Mouse (Mus musculus) hindbrain, embryonic 11.5 days (tissue): ENCODE results near the gene Gm10770. TPM values are rescaled to one million over a fixed set of nuclear protein-coding genes. Genes with fewer than 3 reads are reported as not detected.
A peak's percentile ranks its signal among the peaks of the same experiment; 100 is the strongest.
"Not testable (repeated sequence)": the region's sequence is repeated elsewhere in the genome, so short reads cannot be mapped to it uniquely, and the experiment has no call there.

Experiments
- ATAC-seq: fragments of 200-750 bp; cut with Nextera tagmentation; 2 replicates; pipeline ENCODE4 v1.8.0; 2017; ENCODE audit warnings: mild to moderate bottlenecking, moderate TSS enrichment, moderate library complexity; ENCODE audit not compliant: low FRiP score
- DNase-seq: peaks from one replicate; pipeline ENCODE4 v3.0.0-alpha.2; 2015; ENCODE audit warnings: low spot score
- H3K27ac ChIP-seq: fragments of 300-500 bp; sonication (generic); 2 replicates; pipeline ENCODE4 v1.5.1; 2014; ENCODE audit warnings: mild to moderate bottlenecking, low read depth, low read length
- H3K27me3 ChIP-seq: fragments of 300-500 bp; sonication (generic); 2 replicates; pipeline ENCODE4 v1.6.1; 2014; ENCODE audit warnings: mild to moderate bottlenecking, low read length, moderate library complexity, mixed read lengths; ENCODE audit not compliant: control insufficient read depth, insufficient read depth
- H3K36me3 ChIP-seq: fragments of 300-500 bp; sonication (generic); 2 replicates; pipeline ENCODE4 v1.6.1; 2014; ENCODE audit warnings: mild to moderate bottlenecking, low read length, moderate library complexity, mixed read lengths; ENCODE audit not compliant: control insufficient read depth, insufficient read depth
- H3K4me1 ChIP-seq: fragments of 300-500 bp; sonication (generic); replicated peaks from 2 replicates; pipeline ENCODE4 v1.6.1; 2014; ENCODE audit warnings: low read length, mixed read lengths; ENCODE audit not compliant: control insufficient read depth, insufficient read depth
- H3K4me2 ChIP-seq: fragments of 300-500 bp; sonication (generic); replicated peaks from 2 replicates; pipeline ENCODE4 v1.6.1; 2014; ENCODE audit warnings: mild to moderate bottlenecking, low read depth, low read length
- H3K4me3 ChIP-seq: fragments of 300-500 bp; sonication (generic); 2 replicates; pipeline ENCODE4 v1.5.1; 2014; ENCODE audit warnings: low read depth, low read length
- H3K9ac ChIP-seq: fragments of 300-500 bp; sonication (generic); 2 replicates; pipeline ENCODE4 v1.6.1; 2014; ENCODE audit warnings: low read depth, low read length
- H3K9me3 ChIP-seq: fragments of 300-500 bp; sonication (generic); 2 replicates; pipeline ENCODE4 v1.6.1; 2016; ENCODE audit warnings: low read length; ENCODE audit not compliant: control insufficient read depth
- WGBS: fragments of 180-500 bp; shearing (Covaris S2); extraction: QIAGEN DNeasy Blood & Tissue Kit; methylation state at CpG from one replicate; pipeline ENCODE4 v1.1.7; 2014; 5-methylcytosine and 5-hydroxymethylcytosine counted together
- polyA plus RNA-seq: library from polyadenylated mRNA; unstranded; fragments of >200 nt; fragmentation: Nextera tagmentation; extraction: Ambion mirVana; gene quantifications from 2 replicates; pipeline ENCODE4 v1.2.1, GENCODE M21; 2014

Gene Gm10770
- not detected in 2 replicates for polyA plus RNA-seq

GRCm38 (mm10) chr2:150179579-150179978 lies at the start of gene Gm10770:
Gene Gm10770 (minus strand): TSS chr2:150179679.
- whole genome bisulfite sequencing: 79% methylated on average over 4 of the region's 4 CpGs

GRCm38 (mm10) chr2:150223263-150223662 lies 43.8 kb upstream of the Gm10770 start:
- not testable (repeated sequence) for H3K27me3 ChIP-seq, H3K4me3 ChIP-seq, H3K27ac ChIP-seq, H3K9me3 ChIP-seq, ATAC-seq, H3K36me3 ChIP-seq, H3K9ac ChIP-seq, H3K4me1 ChIP-seq, H3K4me2 ChIP-seq, DNase-seq

More at GRCm38 (mm10) chr2:150179579-150179978, at the start of gene Gm10770:
- H3K4me1 ChIP-seq, H3K9ac ChIP-seq, H3K9me3 ChIP-seq, H3K36me3 ChIP-seq, DNase-seq, H3K27me3 ChIP-seq, H3K4me2 ChIP-seq, H3K27ac ChIP-seq, H3K4me3 ChIP-seq, ATAC-seq: not testable (repeated sequence)

DNA sequence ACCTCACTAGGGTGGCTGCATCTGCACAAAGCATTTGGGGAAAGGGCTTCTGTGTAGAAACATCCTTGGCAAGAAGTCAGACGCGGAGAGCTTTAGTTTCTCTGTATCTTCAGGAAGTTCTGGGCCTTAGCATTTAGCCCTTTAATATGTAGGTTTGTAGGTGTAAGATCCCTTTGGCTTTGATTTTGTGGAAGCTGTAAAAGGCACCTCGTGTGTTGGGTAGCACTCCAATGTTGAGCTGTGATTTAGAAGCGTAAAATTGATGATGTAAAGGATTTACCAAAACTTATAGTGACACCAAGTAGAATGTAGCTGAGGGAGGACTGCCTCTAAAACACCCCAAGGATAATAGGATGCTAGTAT lies 38.9 kb upstream of the Gm10770 start:
- H3K4me3 ChIP-seq: peak overlapping the region; percentile 34
- H3K36me3 ChIP-seq, DNase-seq, H3K9me3 ChIP-seq, H3K27me3 ChIP-seq, H3K27ac ChIP-seq, H3K4me1 ChIP-seq: not testable (repeated sequence)
- ATAC-seq: peak; percentile 20; the same call in 1 of the 2 replicates
- peak overlapping the region; percentile 25 for H3K4me2 ChIP-seq
- H3K9ac ChIP-seq: 0 out of 2 replicates have a peak overlapping the region, but pooled peaks have one; percentile 27
- 21% methylated on average over 3 of the region's 4 CpGs for WGBS

DNA sequence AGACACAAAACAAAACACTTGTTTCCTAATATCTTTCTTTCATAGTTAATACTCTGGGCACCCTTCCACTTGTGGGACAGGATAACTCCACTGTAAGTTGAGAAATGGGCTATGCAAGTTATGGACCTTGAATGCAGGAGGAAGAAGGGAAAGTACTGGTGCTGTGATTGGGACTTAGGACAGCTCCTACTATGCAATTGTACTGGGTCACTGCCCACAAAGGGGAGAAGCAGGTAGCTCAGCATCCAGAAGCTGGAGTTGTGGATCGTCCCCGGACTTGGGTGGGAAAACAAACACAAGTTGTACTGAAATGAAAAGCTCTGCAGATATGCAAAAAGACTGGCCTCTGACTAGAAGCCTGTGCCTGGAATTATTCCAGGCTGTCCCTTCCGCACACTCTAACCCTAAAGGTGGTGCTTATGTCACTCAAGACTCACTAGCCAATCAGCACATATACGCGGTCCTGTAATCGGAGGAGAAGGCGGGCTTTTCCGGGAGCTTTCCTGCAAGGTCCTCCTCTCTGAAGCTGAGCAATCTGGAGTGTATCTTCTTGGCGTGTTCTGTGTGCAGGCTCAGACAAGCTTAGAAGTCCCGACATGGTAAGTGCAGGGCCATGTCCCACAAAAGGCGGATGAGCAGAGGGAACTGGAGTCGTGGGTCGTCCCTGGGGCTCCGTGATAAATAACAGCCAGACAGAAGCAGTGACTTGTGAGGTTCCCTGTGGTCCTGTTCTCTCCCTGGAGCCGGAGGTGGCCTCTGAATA lies 38.3 kb upstream of the Gm10770 start, which contains the start of gene Zfp937:
Zfp937 (plus strand) TSS at position 474 of the 763 bp plus-strand sequence.
- H3K9ac ChIP-seq: 0 out of 2 replicates have a peak within 1 kb of the TSS, but pooled peaks have one; percentile 27
- peak within 1 kb of the TSS; percentile 34 for H3K4me3 ChIP-seq
- DNase-seq: peak; percentile 56
- H3K27me3 ChIP-seq, H3K27ac ChIP-seq, H3K36me3 ChIP-seq, H3K4me1 ChIP-seq, H3K9me3 ChIP-seq: not testable (repeated sequence)
- H3K4me2 ChIP-seq: peak within 1 kb of the TSS; percentile 25
- 2% methylated on average over 15 of the region's 15 CpGs for WGBS
- ATAC-seq: peak; percentile 100

DNA sequence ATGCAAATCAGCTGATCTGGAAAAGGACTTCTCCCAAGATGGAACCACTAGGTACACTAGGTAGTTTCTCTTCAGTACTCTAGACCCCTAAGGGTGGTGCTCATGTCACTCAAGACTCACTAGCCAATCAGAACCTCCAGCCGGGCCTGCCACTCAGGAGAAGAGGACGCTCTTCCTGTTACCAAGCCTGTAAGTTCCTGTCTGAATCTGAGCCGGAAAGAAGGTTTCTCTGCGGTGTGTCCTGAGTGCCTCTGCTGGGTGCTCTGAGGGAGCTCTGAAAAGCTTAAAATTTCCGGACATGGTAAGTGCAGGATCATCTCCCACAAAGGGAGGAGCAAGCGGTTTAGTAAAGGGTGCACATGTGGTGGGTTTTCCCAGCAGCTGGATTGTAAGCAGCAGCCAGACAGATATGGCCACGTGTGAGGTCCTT lies 2.1 kb upstream of the Gm10770 start, which contains the start of gene Gm14139:
Gm14139 (plus strand) TSS at position 186 of the 430 bp plus-strand sequence.
- H3K9ac ChIP-seq, H3K4me2 ChIP-seq, H3K36me3 ChIP-seq, H3K27me3 ChIP-seq, H3K4me3 ChIP-seq, H3K4me1 ChIP-seq, H3K27ac ChIP-seq, ATAC-seq, DNase-seq, H3K9me3 ChIP-seq: not testable (repeated sequence)
- WGBS: 78% methylated on average over 7 of the region's 7 CpGs

DNA sequence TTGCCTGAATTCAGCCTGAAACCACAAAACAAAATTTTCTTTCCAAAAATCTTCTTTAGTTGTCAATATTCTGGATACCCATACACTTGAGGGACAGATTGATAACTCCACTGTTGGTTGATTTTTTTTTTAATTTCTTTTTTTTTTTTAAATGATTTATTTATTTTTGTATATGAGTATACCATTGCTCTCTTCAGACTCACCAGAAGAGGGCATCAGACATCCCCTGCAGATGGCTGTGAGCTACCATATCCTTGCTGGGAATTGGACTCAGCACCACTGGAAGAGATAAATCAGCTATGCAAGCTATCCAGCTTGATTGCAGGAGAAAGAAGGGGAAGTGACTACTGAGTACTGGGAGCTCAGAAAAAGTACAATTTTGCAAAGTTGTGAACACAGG lies 1.6 kb upstream of the Gm10770 start:
- not testable (repeated sequence) for H3K27me3 ChIP-seq, DNase-seq, H3K9ac ChIP-seq, H3K36me3 ChIP-seq, H3K4me3 ChIP-seq, H3K9me3 ChIP-seq, ATAC-seq, H3K27ac ChIP-seq, H3K4me1 ChIP-seq, H3K4me2 ChIP-seq

DNA sequence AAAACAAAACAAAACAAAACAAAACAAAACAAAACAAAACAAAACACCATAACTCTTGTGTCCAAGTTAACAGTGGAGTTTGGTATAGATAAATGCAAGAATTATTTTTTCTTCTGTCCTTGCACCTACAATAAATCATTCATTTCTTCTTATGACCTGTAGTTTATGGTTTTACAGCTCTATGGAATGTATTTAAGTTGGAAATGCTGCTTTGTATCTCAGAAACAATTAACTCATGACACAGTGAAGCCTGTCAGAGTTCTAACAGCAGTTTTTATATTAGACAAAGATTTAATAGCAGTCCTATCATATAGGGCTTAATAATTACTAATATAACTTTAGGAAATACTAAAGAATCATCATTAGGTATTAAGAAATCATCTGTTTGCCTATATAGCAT lies 5.6 kb downstream of the Gm10770 start:
- peaks cover 3% of the 10 kb centered on the region; the same call in 1 of the 2 replicates for H3K9me3 ChIP-seq
- H3K4me1 ChIP-seq: no peaks in the 10 kb centered on the region
- H3K27ac ChIP-seq: no peak overlapping the region
- ATAC-seq (no peak), DNase-seq (no peak)
- no peaks in the 10 kb centered on the region for H3K36me3 ChIP-seq
- no peak overlapping the region for H3K4me3 ChIP-seq
- no peaks in the 10 kb centered on the region for H3K27me3 ChIP-seq
- no peak overlapping the region for H3K4me2 ChIP-seq
- H3K9ac ChIP-seq: no peak overlapping the region

- ATAC-seq: no peak
- Histone ChIP-seq H3K9me3 (no peaks in the 10 kb centered on the region), H3K9ac (no peak overlapping the region), H3K4me3 (no peak overlapping the region), H3K36me3 (no peaks in the 10 kb centered on the region), H3K27me3 (no peaks in the 10 kb centered on the region), H3K4me2 (no peak overlapping the region), H3K27ac (no peak overlapping the region), H3K4me1 (no peaks in the 10 kb centered on the region)
- no peak for DNase-seq
Observed at GRCm38 (mm10) chr2:150166703-150167102, 12.8 kb downstream of the Gm10770 start.

GRCm38 (mm10) chr2:150136435-150136897 lies 43.0 kb downstream of the Gm10770 start, which contains the start of gene Zfp120:
Gene Zfp120 (minus strand): TSS chr2:150136708.
- DNase-seq (peak; percentile 86), ATAC-seq (peak; percentile 100)
- Histone ChIP-seq H3K9ac (peak within 1 kb of the TSS; percentile 77), H3K9me3 (no peaks in the 10 kb centered on the region), H3K4me3 (peak within 1 kb of the TSS; percentile 70), H3K27me3 (no peaks in the 10 kb centered on the region), H3K36me3 (no peaks in the 10 kb centered on the region), H3K4me2 (peak within 1 kb of the TSS; percentile 62), H3K27ac (0 out of 2 replicates have a peak within 1 kb of the TSS, but pooled peaks have one; percentile 17), H3K4me1 (no peaks in the 10 kb centered on the region)
- 0% methylated on average over 13 of the region's 13 CpGs for WGBS
